Mouse (Mus musculus) forebrain, embryonic 10.5 days (tissue): ENCODE measurements around the gene Dlx2. TPM values are rescaled to one million over a fixed set of nuclear protein-coding genes. Genes with fewer than 3 reads are reported as not detected.

Experiments used
- polyA plus RNA-seq: library from polyadenylated mRNA; unstranded; fragments of >200 nt; fragmentation: Nextera tagmentation; extraction: Ambion mirVana; gene quantifications from 2 replicates; pipeline ENCODE4 v1.2.1, GENCODE M21; 2016

Gene Dlx2
- polyA plus RNA-seq, 1 experiment from 2014 or later = 15.5 TPM

Other genes with a start within 250 kb of the Dlx2 start
- 36.0 TPM in 2 replicates for gene Slc25a12, start 179.0 kb downstream of the Dlx2 start, polyA plus RNA-seq
- gene Hat1, start 157.8 kb downstream of the Dlx2 start, polyA plus RNA-seq = 256 and 260 TPM in 2 replicates
- gene Metap1d, start 93.5 kb downstream of the Dlx2 start, polyA plus RNA-seq = 26.7 and 27.9 TPM in 2 replicates
- 32.5 and 32.9 TPM in 2 replicates for gene Dlx1, start 18.6 kb downstream of the Dlx2 start, polyA plus RNA-seq
- gene Itga6, start 198.9 kb upstream of the Dlx2 start, polyA plus RNA-seq = 45.7 and 47.9 TPM in 2 replicates